Comparison of ENCODE assay signal across 8 mouse cellular contexts in genomic region chr9:63702502-63703013, GRCm38 (mm10). TPM values are rescaled to one million over a fixed set of nuclear protein-coding genes. Genes with fewer than 3 reads are reported as not detected.
DNase-seq lines count a peak whose midpoint lies in the region.

No protein-coding gene starts in this region.

- DNase-seq in left cerebral cortex, postnatal 14 days (ENCODE audit: low spot score in 2 of 2) = peak; percentile 44 to 47
- no peak for DNase-seq in left cerebral cortex, adult 11 months (ENCODE audit: low spot score)
- DNase-seq in adrenal gland, postnatal 14 days = peak; percentile 68
- peak; percentile 92 for DNase-seq in fibroblast of lung, adult 2 months (ENCODE audit: low read depth)
- peak; percentile 34 to 63 for DNase-seq in left cerebral cortex, postnatal 25 days (ENCODE audit: low spot score in 2 of 2)
- DNase-seq in urinary bladder, adult 18-20 months (ENCODE audit: low spot score in 2 of 2) = no peak
- DNase-seq in thymus, postnatal 25 days = no peak
- DNase-seq in thymus, postnatal 10 days (ENCODE audit: low spot score in 2 of 2) = no peak

- intact Hi-C loops in left cerebral cortex, postnatal 14 days (cut with DNase I) = no loop called here
- intact Hi-C loops in left cerebral cortex, postnatal 25 days (cut with DNase I) = no loop called here

RNA-seq across cellular contexts. Expression of gene Smad3, which starts 55.2 kb away (rescaled TPM):
- 10 to 100 TPM; 36.9 to 38.3 TPM for total RNA-seq in left cerebral cortex, postnatal 14 days (2021)
- total RNA-seq in adrenal gland, postnatal 14 days (2021) = 26.5 and 32.9 TPM in 2 replicates
- 10 to 100 TPM; 55.3 to 67.5 TPM for total RNA-seq in left cerebral cortex, postnatal 25 days (2021)

Comparison
In these comparisons a context has a peak if more than half of its experiments do, and no peak if none do; other contexts are left out.
1. DNase-seq: peak in left cerebral cortex, postnatal 14 days (2 of 2), adrenal gland, postnatal 14 days (single experiment), fibroblast of lung, adult 2 months (single experiment) and left cerebral cortex, postnatal 25 days (2 of 2); none in left cerebral cortex, adult 11 months (single experiment), urinary bladder, adult 18-20 months (0 of 2), thymus, postnatal 25 days (single experiment) and thymus, postnatal 10 days (0 of 2).